Mouse (Mus musculus) liver, embryonic 14.5 days (tissue): ENCODE results near the gene Rbm14.

Experiments
- CTCF ChIP-seq: IDR thresholded peaks from 2 replicates; pipeline ENCODE4 v1.5.1; 2016; ENCODE audit warnings: antibody characterized with exemption, low read depth, control low read depth
- EP300 ChIP-seq: IDR thresholded peaks from 2 replicates; pipeline ENCODE4 v1.6.1; 2016; ENCODE audit warnings: antibody characterized with exemption, low read depth

GRCm38 (mm10) chr19:4795929-4796328 is 15.5 kb downstream of the Rbm14 start:
- TF ChIP-seq CTCF (no peak), EP300 (no peak)
